Mouse (Mus musculus): ENCODE data around the gene Ncf4. TPM values are rescaled to one million over a fixed set of nuclear protein-coding genes. Genes with fewer than 3 reads are reported as not detected.

The Ncf4 gene
- total and polyA plus RNA-seq, 3 experiments = 1.6 to 4.5 (median 1.8) TPM

- H3K79me2 ChIP-seq (replicated peaks; ENCODE audit: control insufficient read depth, insufficient read depth, low read length) = no peaks in the 10 kb centered on the region
- H3K4me1 ChIP-seq (ENCODE audit: control insufficient read depth, insufficient read depth, low read length) = peaks cover 8% of the 10 kb centered on the region
- TF ChIP-seq CTCF (IDR thresholded peaks at IDR 0.05) (no peak), EP300 (IDR thresholded peaks at IDR 0.05; ENCODE audit: insufficient read depth, low read depth, low read length) (no peak), POLR2A (IDR thresholded peaks at IDR 0.05; ENCODE audit: insufficient read depth, low read depth, low read length) (no peak)
- H3K27ac ChIP-seq = no peak overlapping the region
- no peak overlapping the region for H3K4me3 ChIP-seq
- no peaks in the 10 kb centered on the region for H3K36me3 ChIP-seq (ENCODE audit: control insufficient read depth, insufficient read depth, low read length)
- WGBS = 73% methylated on average over 4 of the region's 4 CpGs
- no peak for DNase-seq
- intact Hi-C loops (cut with DNase I) = loop anchor here (1.0 kb wide), 1 partner anchor 44 kb away; no protein-coding TSS in a partner anchor
- H3K9ac ChIP-seq (ENCODE audit: low read depth, low read length) = no peak overlapping the region
- no peaks in the 10 kb centered on the region for H3K27me3 ChIP-seq (ENCODE audit: control insufficient read depth, insufficient read depth, low read length)
Measured at GRCm38 (mm10) chr15:78293716-78294115, 49.1 kb downstream of the Ncf4 start.

- H3K79me2 ChIP-seq (replicated peaks; ENCODE audit: control insufficient read depth, insufficient read depth, low read length) = no peaks in the 10 kb centered on the region
- intact Hi-C loops (cut with DNase I) = no loop called here
- no peak overlapping the region for H3K4me3 ChIP-seq
- no peak overlapping the region for H3K27ac ChIP-seq
- no peak overlapping the region for H3K9ac ChIP-seq (ENCODE audit: low read depth, low read length)
- H3K36me3 ChIP-seq (ENCODE audit: control insufficient read depth, insufficient read depth, low read length) = no peaks in the 10 kb centered on the region
- no peak for TF ChIP-seq CTCF (IDR thresholded peaks at IDR 0.05)
- TF ChIP-seq EP300 (IDR thresholded peaks at IDR 0.05; ENCODE audit: insufficient read depth, low read depth, low read length) = no peak
- TF ChIP-seq POLR2A (IDR thresholded peaks at IDR 0.05; ENCODE audit: insufficient read depth, low read depth, low read length) = no peak
- no peaks in the 10 kb centered on the region for H3K27me3 ChIP-seq (ENCODE audit: control insufficient read depth, insufficient read depth, low read length)
- 93% methylated on average over 1 of the region's 1 CpGs for WGBS
- peaks cover 3% of the 10 kb centered on the region for H3K4me1 ChIP-seq (ENCODE audit: control insufficient read depth, insufficient read depth, low read length)
- no peak for DNase-seq
Measured at GRCm38 (mm10) chr15:78298558-78298957, 54.0 kb downstream of the Ncf4 start.

GRCm38 (mm10) chr15:78299641-78300040 lies 55.0 kb downstream of the Ncf4 start:
- TF ChIP-seq CTCF (IDR thresholded peaks at IDR 0.05) (no peak), EP300 (IDR thresholded peaks at IDR 0.05; ENCODE audit: insufficient read depth, low read depth, low read length) (no peak), POLR2A (IDR thresholded peaks at IDR 0.05; ENCODE audit: insufficient read depth, low read depth, low read length) (no peak)
- no peak overlapping the region for H3K4me3 ChIP-seq
- 79% methylated on average over 3 of the region's 3 CpGs for WGBS
- intact Hi-C loops (cut with DNase I) = no loop called here
- H3K36me3 ChIP-seq (ENCODE audit: control insufficient read depth, insufficient read depth, low read length) = no peaks in the 10 kb centered on the region
- no peak overlapping the region for H3K27ac ChIP-seq
- no peaks in the 10 kb centered on the region for H3K79me2 ChIP-seq (replicated peaks; ENCODE audit: control insufficient read depth, insufficient read depth, low read length)
- H3K27me3 ChIP-seq (ENCODE audit: control insufficient read depth, insufficient read depth, low read length) = no peaks in the 10 kb centered on the region
- DNase-seq = no peak
- H3K4me1 ChIP-seq (ENCODE audit: control insufficient read depth, insufficient read depth, low read length) = no peaks in the 10 kb centered on the region
- H3K9ac ChIP-seq (ENCODE audit: low read depth, low read length) = no peak overlapping the region

- intact Hi-C loops (cut with DNase I) = no loop called here
- H3K9ac ChIP-seq (ENCODE audit: low read depth, low read length) = no peak overlapping the region
- no peak overlapping the region for H3K27ac ChIP-seq
- H3K27me3 ChIP-seq (ENCODE audit: control insufficient read depth, insufficient read depth, low read length) = no peaks in the 10 kb centered on the region
- no peaks in the 10 kb centered on the region; the same call in 1 of the 2 replicates for H3K4me1 ChIP-seq (ENCODE audit: control insufficient read depth, insufficient read depth, low read length)
- DNase-seq = no peak
- H3K4me3 ChIP-seq = no peak overlapping the region
- TF ChIP-seq POLR2A (IDR thresholded peaks at IDR 0.05; ENCODE audit: insufficient read depth, low read depth, low read length) (no peak), CTCF (IDR thresholded peaks at IDR 0.05) (no peak), EP300 (IDR thresholded peaks at IDR 0.05; ENCODE audit: insufficient read depth, low read depth, low read length) (no peak)
- no peaks in the 10 kb centered on the region for H3K36me3 ChIP-seq (ENCODE audit: control insufficient read depth, insufficient read depth, low read length)
- no peaks in the 10 kb centered on the region for H3K79me2 ChIP-seq (replicated peaks; ENCODE audit: control insufficient read depth, insufficient read depth, low read length)
Measured at GRCm38 (mm10) chr15:78300773-78301172, 56.2 kb downstream of the Ncf4 start.

- Histone ChIP-seq H3K4me3 (no peak overlapping the region), H3K9ac (ENCODE audit: low read depth, low read length) (no peak overlapping the region), H3K27me3 (ENCODE audit: control insufficient read depth, insufficient read depth, low read length) (no peaks in the 10 kb centered on the region), H3K27ac (no peak overlapping the region), H3K4me1 (ENCODE audit: control insufficient read depth, insufficient read depth, low read length) (no peaks in the 10 kb centered on the region; the same call in 1 of the 2 replicates), H3K36me3 (ENCODE audit: control insufficient read depth, insufficient read depth, low read length) (no peaks in the 10 kb centered on the region), H3K79me2 (replicated peaks; ENCODE audit: control insufficient read depth, insufficient read depth, low read length) (no peaks in the 10 kb centered on the region)
- WGBS = 99% methylated on average over 4 of the region's 4 CpGs
- intact Hi-C loops (cut with DNase I) = no loop called here
- no peak for DNase-seq
- no peak for TF ChIP-seq EP300 (IDR thresholded peaks at IDR 0.05; ENCODE audit: insufficient read depth, low read depth, low read length)
- no peak for TF ChIP-seq CTCF (IDR thresholded peaks at IDR 0.05)
- no peak for TF ChIP-seq POLR2A (IDR thresholded peaks at IDR 0.05; ENCODE audit: insufficient read depth, low read depth, low read length)
Measured at GRCm38 (mm10) chr15:78302718-78303117, 58.1 kb downstream of the Ncf4 start.

GRCm38 (mm10) chr15:78303665-78304233 lies 59.1 kb downstream of the Ncf4 start:
- no peaks in the 10 kb centered on the region for H3K79me2 ChIP-seq (replicated peaks; ENCODE audit: control insufficient read depth, insufficient read depth, low read length)
- no peak overlapping the region for H3K27ac ChIP-seq
- WGBS = 83% methylated on average over 6 of the region's 6 CpGs
- intact Hi-C loops (cut with DNase I) = no loop called here
- TF ChIP-seq CTCF (IDR thresholded peaks at IDR 0.05) (no peak), EP300 (IDR thresholded peaks at IDR 0.05; ENCODE audit: insufficient read depth, low read depth, low read length) (no peak)
- H3K4me1 ChIP-seq (ENCODE audit: control insufficient read depth, insufficient read depth, low read length) = no peaks in the 10 kb centered on the region; the same call in 1 of the 2 replicates
- no peaks in the 10 kb centered on the region for H3K27me3 ChIP-seq (ENCODE audit: control insufficient read depth, insufficient read depth, low read length)
- no peak for DNase-seq
- no peak overlapping the region for H3K9ac ChIP-seq (ENCODE audit: low read depth, low read length)
- H3K4me3 ChIP-seq = no peak overlapping the region
- H3K36me3 ChIP-seq (ENCODE audit: control insufficient read depth, insufficient read depth, low read length) = no peaks in the 10 kb centered on the region
